Mouse (Mus musculus): ENCODE measurements around the gene Cmss1.

Cmss1 gene

GRCm38 (mm10) chr16:57515636-57516035 lies 91.0 kb downstream of the Cmss1 start:
- DNase-seq (ENCODE audit: low read depth, low spot score), result no peak

GRCm38 (mm10) chr16:57514371-57514770 lies 92.3 kb downstream of the Cmss1 start:
- no peak for DNase-seq (ENCODE audit: low read depth, low spot score)

- no peak for DNase-seq (ENCODE audit: low read depth, low spot score)
These were observed 93.1 kb downstream of the Cmss1 start for GRCm38 (mm10) chr16:57513562-57513961.

- no peak for DNase-seq (ENCODE audit: low read depth, low spot score)
These were observed 97.6 kb downstream of the Cmss1 start for GRCm38 (mm10) chr16:57509099-57509498.

GRCm38 (mm10) chr16:57508351-57508750 lies 98.3 kb downstream of the Cmss1 start:
- DNase-seq (ENCODE audit: low read depth, low spot score), result no peak

GRCm38 (mm10) chr16:57506133-57506532 lies 100.5 kb downstream of the Cmss1 start:
- DNase-seq (ENCODE audit: low read depth, low spot score), result no peak

- no peak for DNase-seq (ENCODE audit: low read depth, low spot score)
These were observed 101.9 kb downstream of the Cmss1 start for GRCm38 (mm10) chr16:57504728-57505127.

- DNase-seq (ENCODE audit: low read depth, low spot score), result no peak
These were observed 103.9 kb downstream of the Cmss1 start for GRCm38 (mm10) chr16:57502761-57503160.

GRCm38 (mm10) chr16:57502230-57502629 lies 104.4 kb downstream of the Cmss1 start:
- peak; percentile 42 for DNase-seq (ENCODE audit: low read depth, low spot score)

- DNase-seq (ENCODE audit: low read depth, low spot score), result peak; percentile 62
These were observed 105.8 kb downstream of the Cmss1 start for GRCm38 (mm10) chr16:57500851-57501250.

- DNase-seq (ENCODE audit: low read depth, low spot score), result no peak
These were observed 110.1 kb downstream of the Cmss1 start for GRCm38 (mm10) chr16:57496437-57497173.

GRCm38 (mm10) chr16:57495476-57496203 lies 111.0 kb downstream of the Cmss1 start:
- DNase-seq (ENCODE audit: low read depth, low spot score), result no peak

GRCm38 (mm10) chr16:57491853-57492252 lies 114.8 kb downstream of the Cmss1 start:
- no peak for DNase-seq (ENCODE audit: low read depth, low spot score)

- no peak for DNase-seq (ENCODE audit: low read depth, low spot score)
These were observed 116.0 kb downstream of the Cmss1 start for GRCm38 (mm10) chr16:57490691-57491090.

- DNase-seq (ENCODE audit: low read depth, low spot score), result no peak
These were observed 118.0 kb downstream of the Cmss1 start for GRCm38 (mm10) chr16:57488661-57489060.

GRCm38 (mm10) chr16:57486266-57486665 lies 120.4 kb downstream of the Cmss1 start:
- no peak for DNase-seq (ENCODE audit: low read depth, low spot score)

- DNase-seq (ENCODE audit: low read depth, low spot score), result no peak
These were observed 121.4 kb downstream of the Cmss1 start for GRCm38 (mm10) chr16:57485265-57485664.

GRCm38 (mm10) chr16:57484043-57484795 lies 122.4 kb downstream of the Cmss1 start:
- no peak for DNase-seq (ENCODE audit: low read depth, low spot score)

GRCm38 (mm10) chr16:57483503-57483902 lies 123.2 kb downstream of the Cmss1 start:
- no peak for DNase-seq (ENCODE audit: low read depth, low spot score)

GRCm38 (mm10) chr16:57482911-57483310 lies 123.8 kb downstream of the Cmss1 start:
- no peak for DNase-seq (ENCODE audit: low read depth, low spot score)

GRCm38 (mm10) chr16:57482264-57482663 lies 124.4 kb downstream of the Cmss1 start:
- no peak for DNase-seq (ENCODE audit: low read depth, low spot score)

GRCm38 (mm10) chr16:57479776-57480175 lies 126.9 kb downstream of the Cmss1 start:
- no peak for DNase-seq (ENCODE audit: low read depth, low spot score)

Data from mesoderm, embryonic 11.5 days (tissue).